Mouse (Mus musculus) intestine, embryonic 15.5 days (tissue): ENCODE data around the gene Tead1. TPM values are rescaled to one million over a fixed set of nuclear protein-coding genes. Genes with fewer than 3 reads are reported as not detected.

Experiments used
- ATAC-seq: fragments of 200-750 bp; cut with Nextera tagmentation; 2 replicates; pipeline ENCODE4 v1.8.0; 2017; ENCODE audit warnings: moderate TSS enrichment, moderate library complexity
- H3K27ac ChIP-seq: fragments of 300-500 bp; sonication (generic); 2 replicates; pipeline ENCODE4 v1.5.1; 2015; ENCODE audit warnings: mild to moderate bottlenecking, inconsistent platforms
- H3K27me3 ChIP-seq: fragments of 300-500 bp; sonication (generic); replicated peaks from 2 replicates; pipeline ENCODE4 v1.6.1; 2015; ENCODE audit warnings: inconsistent platforms
- H3K36me3 ChIP-seq: fragments of 300-500 bp; sonication (generic); 2 replicates; pipeline ENCODE4 v1.6.1; 2015; ENCODE audit warnings: inconsistent platforms
- H3K4me1 ChIP-seq: fragments of 300-500 bp; sonication (generic); replicated peaks from 2 replicates; pipeline ENCODE4 v1.6.1; 2015; ENCODE audit warnings: inconsistent platforms
- H3K4me2 ChIP-seq: fragments of 300-500 bp; sonication (generic); replicated peaks from 2 replicates; pipeline ENCODE4 v1.6.1; 2015; ENCODE audit warnings: mild to moderate bottlenecking, inconsistent platforms
- H3K4me3 ChIP-seq: fragments of 300-500 bp; sonication (generic); replicated peaks from 2 replicates; pipeline ENCODE4 v1.5.1; 2015; ENCODE audit warnings: inconsistent platforms
- H3K9ac ChIP-seq: fragments of 300-500 bp; sonication (generic); 2 replicates; pipeline ENCODE4 v1.6.1; 2015; ENCODE audit warnings: inconsistent platforms
- H3K9me3 ChIP-seq: fragments of 300-500 bp; sonication (generic); 2 replicates; pipeline ENCODE4 v1.6.1; 2016; ENCODE audit warnings: inconsistent platforms
- WGBS: fragments of 180-500 bp; shearing (Covaris S2); methylation state at CpG from one replicate; pipeline ENCODE4 v1.1.7; 2015; 5-methylcytosine and 5-hydroxymethylcytosine counted together
- polyA plus RNA-seq: library from polyadenylated mRNA; unstranded; fragments of >200 nt; fragmentation: Nextera tagmentation; extraction: Ambion mirVana; gene quantifications from 2 replicates; pipeline ENCODE4 v1.2.1, GENCODE M21; 2015

Tead1 gene
- polyA plus RNA-seq, 1 experiment from 2014 or later, result 18.3 TPM

GRCm38 (mm10) chr7:112747187-112747586 lies 68.1 kb downstream of the Tead1 start:
- Histone ChIP-seq H3K4me2 (no peak overlapping the region), H3K4me1 (peaks cover 17% of the 10 kb centered on the region), H3K4me3 (no peak overlapping the region), H3K9ac (no peak overlapping the region), H3K27ac (no peak overlapping the region), H3K36me3 (no peaks in the 10 kb centered on the region), H3K9me3 (no peaks in the 10 kb centered on the region), H3K27me3 (no peaks in the 10 kb centered on the region)
- 78% methylated on average over 3 of the region's 3 CpGs for WGBS
- no peak for ATAC-seq

DNA sequence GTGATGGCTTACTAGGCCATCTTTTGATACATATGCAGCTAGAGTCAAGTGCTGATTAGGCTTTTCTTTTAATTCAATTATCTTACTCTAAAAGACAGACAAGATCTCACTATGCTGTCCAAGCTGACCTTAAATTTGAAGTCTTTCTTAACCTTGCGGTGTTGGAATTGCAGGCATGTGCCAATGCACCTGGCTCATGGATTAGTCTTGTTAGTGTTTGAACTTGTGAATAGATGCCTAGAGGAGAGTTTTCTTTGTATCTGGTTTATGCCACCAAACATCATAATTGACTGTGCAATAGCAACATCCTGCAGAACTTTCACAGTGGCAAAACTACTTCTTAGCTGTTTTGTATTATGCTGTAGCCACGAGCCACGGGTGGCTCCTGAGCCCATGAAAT lies 68.7 kb downstream of the Tead1 start:
- Histone ChIP-seq H3K27me3 (no peaks in the 10 kb centered on the region), H3K9me3 (no peaks in the 10 kb centered on the region), H3K4me3 (no peak overlapping the region), H3K4me2 (no peak overlapping the region), H3K4me1 (peaks cover 15% of the 10 kb centered on the region), H3K27ac (no peak overlapping the region), H3K9ac (no peak overlapping the region), H3K36me3 (no peaks in the 10 kb centered on the region)
- 90% methylated on average over 3 of the region's 3 CpGs for WGBS
- ATAC-seq, result no peak

DNA sequence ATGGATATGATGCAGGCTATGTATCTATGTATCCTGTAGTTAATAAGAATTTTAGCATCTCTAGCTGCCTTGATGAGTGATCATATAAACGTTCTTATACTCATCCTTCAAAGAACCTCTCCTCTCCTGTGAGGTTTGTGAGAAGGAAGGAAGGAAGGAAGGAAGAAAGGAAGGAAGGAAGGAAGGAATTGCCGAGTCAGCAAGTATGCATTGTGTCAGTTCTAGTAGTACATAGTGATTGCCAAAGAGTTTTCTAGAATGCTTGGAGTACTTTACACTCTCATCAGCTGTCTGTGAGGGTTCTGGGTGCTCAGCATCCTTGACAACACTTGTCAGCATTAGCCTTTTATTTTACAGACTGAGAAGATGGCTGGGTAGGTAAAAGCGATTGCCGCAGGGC lies 69.2 kb downstream of the Tead1 start:
- no peak overlapping the region for H3K27ac ChIP-seq
- 83% methylated on average over 4 of the region's 4 CpGs for WGBS
- H3K4me2 ChIP-seq, result no peak overlapping the region
- H3K9me3 ChIP-seq, result no peaks in the 10 kb centered on the region
- H3K4me3 ChIP-seq, result no peak overlapping the region
- peaks cover 10% of the 10 kb centered on the region for H3K4me1 ChIP-seq
- H3K27me3 ChIP-seq, result no peaks in the 10 kb centered on the region
- H3K9ac ChIP-seq, result no peak overlapping the region
- ATAC-seq, result no peak
- no peaks in the 10 kb centered on the region for H3K36me3 ChIP-seq

GRCm38 (mm10) chr7:112750101-112750500 lies 71.0 kb downstream of the Tead1 start:
- no peaks in the 10 kb centered on the region for H3K36me3 ChIP-seq
- H3K4me2 ChIP-seq, result no peak overlapping the region
- H3K4me1 ChIP-seq, result no peaks in the 10 kb centered on the region; the same call in 1 of the 2 replicates
- H3K9ac ChIP-seq, result no peak overlapping the region
- H3K27ac ChIP-seq, result no peak overlapping the region
- no peaks in the 10 kb centered on the region for H3K9me3 ChIP-seq
- H3K27me3 ChIP-seq, result no peaks in the 10 kb centered on the region
- H3K4me3 ChIP-seq, result no peak overlapping the region
- 92% methylated on average over 9 of the region's 9 CpGs for WGBS
- no peak for ATAC-seq

DNA sequence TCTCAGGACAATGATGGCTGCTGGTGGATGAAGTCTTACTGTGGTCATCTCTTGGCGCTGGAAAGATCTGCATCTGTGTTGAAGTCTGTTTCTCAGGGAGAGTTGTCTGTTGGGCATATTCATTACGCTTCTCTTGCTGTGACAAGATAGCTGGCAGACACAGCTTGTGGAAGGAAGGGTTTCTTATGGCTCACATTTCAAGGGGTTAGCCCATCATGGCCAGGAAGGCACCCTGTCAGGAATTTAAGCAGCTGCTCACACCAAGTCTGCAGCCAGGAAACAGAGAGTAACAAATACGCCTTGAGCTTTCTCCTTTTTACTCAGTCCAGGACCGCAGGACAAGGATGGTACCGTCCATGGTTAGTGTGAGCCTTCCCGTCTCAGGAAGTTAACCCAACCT lies 73.2 kb downstream of the Tead1 start:
- no peaks in the 10 kb centered on the region for H3K36me3 ChIP-seq
- H3K27me3 ChIP-seq, result no peaks in the 10 kb centered on the region
- H3K4me2 ChIP-seq, result no peak overlapping the region
- no peaks in the 10 kb centered on the region for H3K9me3 ChIP-seq
- H3K27ac ChIP-seq, result no peak overlapping the region
- no peak for ATAC-seq
- H3K9ac ChIP-seq, result no peak overlapping the region
- no peak overlapping the region for H3K4me3 ChIP-seq
- WGBS, result 91% methylated on average over 6 of the region's 6 CpGs
- peaks cover 10% of the 10 kb centered on the region; the same call in 1 of the 2 replicates for H3K4me1 ChIP-seq

DNA sequence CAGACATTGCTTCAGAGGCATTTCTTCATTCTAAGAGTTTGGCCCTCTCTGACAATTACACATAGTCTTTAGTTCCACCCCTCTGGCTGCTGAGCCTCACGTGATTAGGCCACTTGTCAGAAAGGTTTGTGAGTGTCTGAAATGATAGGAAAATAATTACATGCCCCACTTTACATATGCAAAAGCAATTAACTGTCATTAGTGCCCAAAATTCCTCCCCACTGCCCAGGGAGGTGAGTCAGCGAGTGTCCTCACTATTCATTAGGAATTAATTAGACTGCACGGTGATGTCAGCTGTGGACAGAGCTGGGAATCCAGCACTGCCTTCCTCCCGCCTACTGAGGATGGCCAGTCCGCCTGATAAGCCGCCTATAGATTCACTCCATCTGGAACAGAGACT lies 74.2 kb downstream of the Tead1 start:
- Histone ChIP-seq H3K27me3 (no peaks in the 10 kb centered on the region), H3K36me3 (no peaks in the 10 kb centered on the region), H3K4me2 (no peak overlapping the region), H3K9me3 (no peaks in the 10 kb centered on the region), H3K27ac (no peak overlapping the region), H3K4me3 (no peak overlapping the region), H3K4me1 (peaks cover 10% of the 10 kb centered on the region; the same call in 1 of the 2 replicates), H3K9ac (no peak overlapping the region)
- 70% methylated on average over 6 of the region's 6 CpGs for WGBS
- no peak for ATAC-seq

GRCm38 (mm10) chr7:112759359-112759975 lies 80.3 kb downstream of the Tead1 start:
- Histone ChIP-seq H3K27ac (no peak overlapping the region), H3K4me2 (no peak overlapping the region), H3K9ac (no peak overlapping the region), H3K4me1 (peaks cover 27% of the 10 kb centered on the region), H3K36me3 (no peaks in the 10 kb centered on the region), H3K9me3 (no peaks in the 10 kb centered on the region), H3K4me3 (no peak overlapping the region), H3K27me3 (no peaks in the 10 kb centered on the region)
- 72% methylated on average over 23 of the region's 23 CpGs for WGBS
- no peak for ATAC-seq

DNA sequence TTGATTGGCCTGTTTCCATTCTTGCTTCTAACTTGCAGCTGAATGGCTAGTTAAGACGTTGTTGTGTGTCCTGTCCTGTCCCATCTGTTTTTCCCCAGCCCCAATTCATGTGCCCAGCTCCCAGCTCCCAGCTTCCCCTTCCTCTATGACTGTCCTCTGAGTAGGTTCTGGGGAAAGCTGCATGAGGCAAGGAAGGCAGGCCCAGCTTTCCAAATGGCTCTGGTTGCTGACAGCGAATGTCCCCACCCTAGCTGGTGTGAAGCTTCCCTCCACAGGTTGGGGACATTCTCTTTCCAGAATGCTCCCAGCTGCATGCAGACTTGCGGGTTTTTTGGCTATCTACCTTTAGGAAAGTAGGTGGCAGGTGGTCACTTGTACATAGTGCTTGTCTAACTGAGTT lies 81.2 kb downstream of the Tead1 start:
- WGBS, result 68% methylated on average over 3 of the region's 3 CpGs
- Histone ChIP-seq H3K27ac (peak overlapping the region; percentile 41; the same call in 1 of the 2 replicates), H3K36me3 (no peaks in the 10 kb centered on the region), H3K4me1 (peaks cover 27% of the 10 kb centered on the region), H3K9me3 (no peaks in the 10 kb centered on the region), H3K4me2 (no peak overlapping the region), H3K9ac (no peak overlapping the region), H3K4me3 (no peak overlapping the region), H3K27me3 (no peaks in the 10 kb centered on the region)
- no peak for ATAC-seq

DNA sequence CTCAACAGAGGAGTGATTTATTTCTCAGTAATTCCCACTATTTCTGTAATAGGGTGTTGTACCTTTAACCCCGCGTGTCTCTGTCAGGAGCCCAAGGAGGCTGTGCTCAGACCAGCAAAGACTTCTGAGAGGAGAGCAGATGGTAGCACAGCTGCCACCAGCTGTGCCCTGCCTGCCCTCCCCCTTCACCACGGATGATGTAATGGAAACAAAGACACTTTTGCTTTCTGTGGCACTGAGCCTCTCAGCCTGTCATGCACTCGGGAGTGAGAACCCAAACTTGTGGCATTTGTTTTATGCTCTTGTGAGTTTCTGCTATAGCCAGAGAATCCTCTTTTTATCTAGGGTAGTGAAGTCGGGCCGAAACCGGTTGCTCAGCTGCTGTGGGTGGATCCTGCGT lies 81.7 kb downstream of the Tead1 start:
- Histone ChIP-seq H3K4me2 (no peak overlapping the region), H3K27me3 (no peaks in the 10 kb centered on the region), H3K9me3 (no peaks in the 10 kb centered on the region), H3K4me3 (no peak overlapping the region), H3K27ac (peak overlapping the region; percentile 14; the same call in 1 of the 2 replicates), H3K4me1 (peaks cover 27% of the 10 kb centered on the region), H3K9ac (no peak overlapping the region), H3K36me3 (no peaks in the 10 kb centered on the region)
- ATAC-seq, result peak; percentile 51; the same call in 1 of the 2 replicates
- 53% methylated on average over 8 of the region's 8 CpGs for WGBS

GRCm38 (mm10) chr7:112762870-112763269 lies 83.8 kb downstream of the Tead1 start:
- peaks cover 16% of the 10 kb centered on the region for H3K4me1 ChIP-seq
- H3K9ac ChIP-seq, result no peak overlapping the region
- no peak for ATAC-seq
- no peaks in the 10 kb centered on the region for H3K9me3 ChIP-seq
- no peak overlapping the region for H3K4me3 ChIP-seq
- H3K27ac ChIP-seq, result no peak overlapping the region
- H3K27me3 ChIP-seq, result no peaks in the 10 kb centered on the region
- 80% methylated on average over 2 of the region's 2 CpGs for WGBS
- H3K4me2 ChIP-seq, result no peak overlapping the region
- no peaks in the 10 kb centered on the region for H3K36me3 ChIP-seq

GRCm38 (mm10) chr7:112763513-112763912 lies 84.4 kb downstream of the Tead1 start:
- Histone ChIP-seq H3K36me3 (no peaks in the 10 kb centered on the region), H3K9me3 (no peaks in the 10 kb centered on the region), H3K4me1 (peaks cover 16% of the 10 kb centered on the region), H3K27ac (no peak overlapping the region), H3K9ac (no peak overlapping the region), H3K27me3 (no peaks in the 10 kb centered on the region), H3K4me2 (no peak overlapping the region), H3K4me3 (no peak overlapping the region)
- no peak for ATAC-seq
- WGBS, result 68% methylated on average over 3 of the region's 3 CpGs

DNA sequence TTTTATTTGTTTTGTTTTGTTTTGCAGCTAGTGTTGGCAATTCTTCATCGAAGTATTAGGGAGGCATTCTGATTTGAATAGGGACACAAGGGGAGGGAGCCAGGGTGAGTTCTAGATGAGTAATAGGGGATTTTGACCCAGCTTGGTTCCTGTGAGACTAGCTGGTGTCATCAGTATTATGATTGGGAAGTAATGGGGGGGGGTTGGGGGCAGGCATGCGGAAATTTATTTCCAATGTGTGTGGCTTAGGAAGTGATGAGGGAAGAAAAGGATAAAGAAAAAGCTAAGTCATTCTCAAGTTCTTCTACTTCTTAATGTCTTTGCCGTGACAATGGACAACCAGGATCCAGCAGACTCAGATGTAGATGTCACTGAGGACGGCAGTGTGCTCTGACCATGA lies 85.8 kb downstream of the Tead1 start:
- Histone ChIP-seq H3K4me1 (peaks cover 10% of the 10 kb centered on the region), H3K36me3 (no peaks in the 10 kb centered on the region), H3K27ac (no peak overlapping the region), H3K9me3 (no peaks in the 10 kb centered on the region), H3K4me3 (no peak overlapping the region), H3K9ac (no peak overlapping the region), H3K27me3 (no peaks in the 10 kb centered on the region), H3K4me2 (no peak overlapping the region)
- WGBS, result 81% methylated on average over 4 of the region's 4 CpGs
- no peak for ATAC-seq

- Histone ChIP-seq H3K27ac (no peak overlapping the region), H3K36me3 (no peaks in the 10 kb centered on the region), H3K27me3 (no peaks in the 10 kb centered on the region), H3K4me1 (peaks cover 3% of the 10 kb centered on the region), H3K4me3 (no peak overlapping the region), H3K9me3 (no peaks in the 10 kb centered on the region), H3K9ac (no peak overlapping the region), H3K4me2 (no peak overlapping the region)
- 71% methylated on average over 2 of the region's 2 CpGs for WGBS
- ATAC-seq, result no peak
Measured at GRCm38 (mm10) chr7:112769866-112770265, 90.7 kb downstream of the Tead1 start.
